Mouse (Mus musculus): ENCODE measurements around the gene Olfr391-ps. TPM values are rescaled to one million over a fixed set of nuclear protein-coding genes. Genes with fewer than 3 reads are reported as not detected.

Gene Olfr391-ps
- polyA plus RNA-seq (2015; fragmentation: Illumina TruSeq; extraction: RNeasy Lipid Tissue Mini Kit (QIAGEN cat#74804); ENCODE audit: low read depth, low replicate concordance) = not detected

DNA sequence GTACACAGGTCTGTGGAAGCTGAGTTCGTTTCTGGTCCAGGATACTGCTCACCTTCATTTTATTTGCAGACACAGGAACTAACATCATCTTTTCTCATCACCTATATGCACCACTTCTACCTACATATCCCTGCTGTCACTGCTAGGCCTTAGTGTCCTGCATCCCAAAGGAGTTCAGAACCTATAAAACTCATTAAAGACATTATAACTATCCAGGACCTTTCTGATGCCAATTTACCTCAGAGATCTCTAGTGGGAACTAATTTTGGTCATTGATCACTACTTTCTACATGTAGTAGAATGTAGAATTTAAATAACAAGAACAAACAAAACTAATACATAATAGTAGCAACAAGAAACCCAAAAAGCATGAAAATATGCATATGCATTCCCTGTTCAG, at the start of gene Olfr391-ps:
TSS of gene Olfr391-ps (minus strand) at position 101 of the 400 bp plus-strand sequence.

GRCm38 (mm10) chr11:73851354-73851753, 48.5 kb upstream of the Olfr391-ps start, which contains the start of gene Olfr393:
Gene Olfr393, minus strand, starts transcription at chr11:73851454.

DNA sequence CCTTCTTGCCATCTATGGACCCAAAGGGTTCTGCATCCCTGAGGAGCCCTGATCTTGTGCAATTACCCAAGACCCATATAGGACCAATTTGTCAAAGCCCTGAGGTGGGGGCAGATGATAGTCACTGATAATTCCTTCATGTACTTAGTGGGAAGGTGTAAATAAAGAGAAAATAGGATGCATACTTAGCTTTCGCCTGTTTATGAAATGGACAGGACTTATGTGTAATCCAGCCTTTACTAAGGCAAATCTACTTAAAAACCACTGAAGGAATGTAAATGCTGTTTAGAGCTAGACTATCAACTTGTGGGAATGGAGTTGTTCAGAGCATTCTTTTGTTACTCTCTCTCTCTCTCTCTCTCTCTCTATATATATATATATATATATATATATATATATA, 14.1 kb upstream of the Olfr391-ps start, which contains the start of gene Olfr392:
TSS of gene Olfr392 (minus strand) at position 101 of the 400 bp plus-strand sequence.

DNA sequence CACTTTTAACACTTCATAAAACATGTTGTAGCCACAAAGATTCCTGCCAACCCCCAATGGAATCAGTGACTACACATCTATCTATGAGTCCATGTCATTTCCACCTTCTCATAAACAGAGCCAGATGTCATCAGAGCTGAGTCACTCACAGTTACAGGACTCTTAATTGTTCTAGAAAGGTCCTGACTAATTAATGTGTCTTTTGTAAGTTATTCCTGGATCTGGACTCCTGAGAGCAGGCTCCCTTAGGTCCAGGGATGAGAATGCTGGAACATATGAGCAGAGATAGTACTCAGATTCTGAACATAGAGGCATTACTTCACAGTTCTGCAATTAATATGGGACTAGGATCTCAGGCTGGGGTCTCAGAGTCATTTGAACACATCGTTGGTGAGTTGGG, 20.2 kb downstream of the Olfr391-ps start, which contains the start of gene Olfr390:
TSS of gene Olfr390 (plus strand) at position 301 of the 400 bp plus-strand sequence.

DNA sequence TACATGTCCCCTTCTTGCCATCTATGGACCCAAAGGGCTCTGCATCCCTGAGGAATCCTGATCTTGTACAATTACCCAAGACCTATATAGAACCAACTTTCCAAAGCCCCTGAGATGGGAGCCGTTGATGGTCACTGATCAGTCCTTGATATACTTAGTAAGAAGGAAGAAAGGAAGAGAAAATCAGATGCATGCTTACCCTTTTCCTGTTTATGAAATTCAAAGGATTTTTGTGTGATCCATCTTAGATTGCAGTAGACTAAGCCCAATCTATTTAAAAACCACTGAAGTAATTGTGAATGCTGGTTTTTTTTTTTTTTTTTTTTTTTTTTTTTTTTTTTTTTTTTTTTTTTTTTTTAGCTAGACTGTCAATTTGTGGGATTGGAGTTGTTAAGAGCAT, 22.2 kb downstream of the Olfr391-ps start, which contains the start of gene Olfr389:
TSS of gene Olfr389 (minus strand) at position 101 of the 400 bp plus-strand sequence.

Other genes starting within 250 kb of the Olfr391-ps start
- gene Olfr385, start 210.0 kb downstream of the Olfr391-ps start, polyA plus RNA-seq (2015; fragmentation: Illumina TruSeq; extraction: RNeasy Lipid Tissue Mini Kit (QIAGEN cat#74804); ENCODE audit: low read depth, low replicate concordance) = not detected
- gene Olfr384, start 204.5 kb downstream of the Olfr391-ps start, polyA plus RNA-seq (2015; fragmentation: Illumina TruSeq; extraction: RNeasy Lipid Tissue Mini Kit (QIAGEN cat#74804); ENCODE audit: low read depth, low replicate concordance) = not detected
- gene Zfp735, start 114.3 kb downstream of the Olfr391-ps start, polyA plus RNA-seq (2015; fragmentation: Illumina TruSeq; extraction: RNeasy Lipid Tissue Mini Kit (QIAGEN cat#74804); ENCODE audit: low read depth, low replicate concordance) = not detected
- not detected for gene Olfr389, start 22.3 kb downstream of the Olfr391-ps start, polyA plus RNA-seq (2015; fragmentation: Illumina TruSeq; extraction: RNeasy Lipid Tissue Mini Kit (QIAGEN cat#74804); ENCODE audit: low read depth, low replicate concordance)
- not detected for gene Olfr390, start 20.1 kb downstream of the Olfr391-ps start, polyA plus RNA-seq (2015; fragmentation: Illumina TruSeq; extraction: RNeasy Lipid Tissue Mini Kit (QIAGEN cat#74804); ENCODE audit: low read depth, low replicate concordance)
- gene Olfr392, start 14.0 kb upstream of the Olfr391-ps start, polyA plus RNA-seq (2015; fragmentation: Illumina TruSeq; extraction: RNeasy Lipid Tissue Mini Kit (QIAGEN cat#74804); ENCODE audit: low read depth, low replicate concordance) = not detected
- not detected for gene Olfr393, start 48.4 kb upstream of the Olfr391-ps start, polyA plus RNA-seq (2015; fragmentation: Illumina TruSeq; extraction: RNeasy Lipid Tissue Mini Kit (QIAGEN cat#74804); ENCODE audit: low read depth, low replicate concordance)
- gene Olfr394, start 87.7 kb upstream of the Olfr391-ps start, polyA plus RNA-seq (2015; fragmentation: Illumina TruSeq; extraction: RNeasy Lipid Tissue Mini Kit (QIAGEN cat#74804); ENCODE audit: low read depth, low replicate concordance) = not detected
- not detected for gene Olfr395, start 106.2 kb upstream of the Olfr391-ps start, polyA plus RNA-seq (2015; fragmentation: Illumina TruSeq; extraction: RNeasy Lipid Tissue Mini Kit (QIAGEN cat#74804); ENCODE audit: low read depth, low replicate concordance)
- not detected for gene Olfr23, start 133.6 kb upstream of the Olfr391-ps start, polyA plus RNA-seq (2015; fragmentation: Illumina TruSeq; extraction: RNeasy Lipid Tissue Mini Kit (QIAGEN cat#74804); ENCODE audit: low read depth, low replicate concordance)
- not detected for gene Olfr397, start 157.8 kb upstream of the Olfr391-ps start, polyA plus RNA-seq (2015; fragmentation: Illumina TruSeq; extraction: RNeasy Lipid Tissue Mini Kit (QIAGEN cat#74804); ENCODE audit: low read depth, low replicate concordance)
- gene Olfr398, start 187.4 kb upstream of the Olfr391-ps start, polyA plus RNA-seq (2015; fragmentation: Illumina TruSeq; extraction: RNeasy Lipid Tissue Mini Kit (QIAGEN cat#74804); ENCODE audit: low read depth, low replicate concordance) = not detected